Mouse (Mus musculus) embryonic facial prominence, embryonic 15.5 days (tissue): ENCODE results near the gene Ube2l6. TPM values are rescaled to one million over a fixed set of nuclear protein-coding genes. Genes with fewer than 3 reads are reported as not detected.
A peak's percentile ranks its signal among the peaks of the same experiment; 100 is the strongest.

Experiments used
- ATAC-seq: fragments of 200-750 bp; cut with Nextera tagmentation; 2 replicates; pipeline ENCODE4 v1.8.0; 2017; ENCODE audit warnings: low read depth, moderate TSS enrichment; ENCODE audit not compliant: insufficient number of reproducible peaks, low FRiP score, low TSS enrichment
- H3K27ac ChIP-seq: fragments of 300-500 bp; sonication (generic); replicated peaks from 2 replicates; pipeline ENCODE4 v1.5.1; 2015; ENCODE audit warnings: mild to moderate bottlenecking, inconsistent platforms
- H3K27me3 ChIP-seq: fragments of 300-500 bp; sonication (generic); 2 replicates; pipeline ENCODE4 v1.6.1; 2015; ENCODE audit warnings: inconsistent platforms
- H3K36me3 ChIP-seq: fragments of 300-500 bp; sonication (generic); 2 replicates; pipeline ENCODE4 v1.6.1; 2015; ENCODE audit warnings: mild to moderate bottlenecking, inconsistent platforms
- H3K4me1 ChIP-seq: fragments of 300-500 bp; sonication (generic); 2 replicates; pipeline ENCODE4 v1.6.1; 2015; ENCODE audit warnings: inconsistent platforms
- H3K4me2 ChIP-seq: fragments of 300-500 bp; sonication (generic); replicated peaks from 2 replicates; pipeline ENCODE4 v1.6.1; 2015; ENCODE audit warnings: mild to moderate bottlenecking, inconsistent platforms
- H3K4me3 ChIP-seq: fragments of 300-500 bp; sonication (generic); replicated peaks from 2 replicates; pipeline ENCODE4 v1.5.1; 2015; ENCODE audit warnings: mild to moderate bottlenecking, inconsistent platforms
- H3K9ac ChIP-seq: fragments of 300-500 bp; sonication (generic); 2 replicates; pipeline ENCODE4 v1.6.1; 2015; ENCODE audit warnings: inconsistent platforms
- H3K9me3 ChIP-seq: fragments of 300-500 bp; sonication (generic); replicated peaks from 2 replicates; pipeline ENCODE4 v1.6.1; 2016; ENCODE audit warnings: inconsistent platforms
- WGBS: fragments of 180-500 bp; shearing (Covaris S2); methylation state at CpG from one replicate; pipeline ENCODE4 v1.1.7; 2015; 5-methylcytosine and 5-hydroxymethylcytosine counted together
- polyA plus RNA-seq: library from polyadenylated mRNA; unstranded; fragments of >200 nt; fragmentation: Nextera tagmentation; extraction: Ambion mirVana; gene quantifications from 2 replicates; pipeline ENCODE4 v1.2.1, GENCODE M21; 2015

Gene Ube2l6
- polyA plus RNA-seq, 1 experiment from 2014 or later: 35.3 TPM

GRCm38 (mm10) chr2:84773195-84773594 lies 25.4 kb upstream of the Ube2l6 start:
- Histone ChIP-seq H3K27me3 (no peaks in the 10 kb centered on the region), H3K4me2 (no peak overlapping the region), H3K27ac (no peak overlapping the region), H3K9ac (no peak overlapping the region), H3K4me1 (peaks cover 10% of the 10 kb centered on the region), H3K36me3 (0 out of 2 replicates have a peak, but pooled peaks cover 3% of the 10 kb centered on the region), H3K9me3 (no peaks in the 10 kb centered on the region), H3K4me3 (no peak overlapping the region)
- WGBS: 80% methylated on average over 5 of the region's 5 CpGs
- no peak for ATAC-seq

- 2% methylated on average over 14 of the region's 15 CpGs for WGBS
- H3K4me1 ChIP-seq: peaks cover 10% of the 10 kb centered on the region
Measured at GRCm38 (mm10) chr2:84774751-84775150, 23.9 kb upstream of the Ube2l6 start.

GRCm38 (mm10) chr2:84775241-84775640 lies 23.4 kb upstream of the Ube2l6 start, which contains the start of gene Serping1:
Serping1 (minus strand) TSS chr2:84775444.
- Histone ChIP-seq H3K4me2 (peak within 1 kb of the TSS; percentile 50), H3K27me3 (no peaks in the 10 kb centered on the region), H3K27ac (peak within 1 kb of the TSS; percentile 34; the same call in 1 of the 2 replicates), H3K36me3 (no peaks in the 10 kb centered on the region), H3K4me1 (peaks cover 10% of the 10 kb centered on the region), H3K9me3 (no peaks in the 10 kb centered on the region), H3K9ac (peak within 1 kb of the TSS; percentile 10; the same call in 1 of the 2 replicates), H3K4me3 (peak within 1 kb of the TSS; percentile 37)
- 64% methylated on average over 9 of the region's 9 CpGs for WGBS
- ATAC-seq: no peak

More at GRCm38 (mm10) chr2:84774751-84775150, 23.9 kb upstream of the Ube2l6 start:
- peak overlapping the region; percentile 37 for H3K4me3 ChIP-seq
- no peaks in the 10 kb centered on the region for H3K36me3 ChIP-seq
- no peaks in the 10 kb centered on the region for H3K9me3 ChIP-seq
- peak overlapping the region; percentile 10; the same call in 1 of the 2 replicates for H3K9ac ChIP-seq
- H3K27me3 ChIP-seq: no peaks in the 10 kb centered on the region
- ATAC-seq: peak; percentile 82
- 0 out of 2 replicates have a peak overlapping the region, but pooled peaks have one; percentile 34 for H3K27ac ChIP-seq
- peak overlapping the region; percentile 50 for H3K4me2 ChIP-seq

- ATAC-seq: no peak
- Histone ChIP-seq H3K4me3 (no peak overlapping the region), H3K36me3 (no peaks in the 10 kb centered on the region), H3K4me1 (peaks cover 10% of the 10 kb centered on the region), H3K4me2 (no peak overlapping the region), H3K27ac (0 out of 2 replicates have a peak overlapping the region, but pooled peaks have one; percentile 3), H3K9ac (no peak overlapping the region), H3K27me3 (no peaks in the 10 kb centered on the region), H3K9me3 (no peaks in the 10 kb centered on the region)
- 70% methylated on average over 6 of the region's 6 CpGs for whole genome bisulfite sequencing
Measured at GRCm38 (mm10) chr2:84775665-84776064, 23.0 kb upstream of the Ube2l6 start.

- no peak for ATAC-seq
- 46% methylated on average over 3 of the region's 3 CpGs for WGBS
Measured at GRCm38 (mm10) chr2:84777706-84778105, 20.9 kb upstream of the Ube2l6 start.

GRCm38 (mm10) chr2:84779210-84779609 lies 19.4 kb upstream of the Ube2l6 start:
- Histone ChIP-seq H3K27ac (no peak overlapping the region), H3K4me3 (no peak overlapping the region), H3K9me3 (no peaks in the 10 kb centered on the region), H3K9ac (no peak overlapping the region), H3K36me3 (no peaks in the 10 kb centered on the region), H3K27me3 (no peaks in the 10 kb centered on the region), H3K4me1 (peaks cover 7% of the 10 kb centered on the region), H3K4me2 (no peak overlapping the region)
- WGBS: 61% methylated on average over 6 of the region's 6 CpGs
- ATAC-seq: no peak

More at GRCm38 (mm10) chr2:84777706-84778105, 20.9 kb upstream of the Ube2l6 start:
- H3K4me1 ChIP-seq: peaks cover 10% of the 10 kb centered on the region
- H3K27ac ChIP-seq: no peak overlapping the region
- no peaks in the 10 kb centered on the region for H3K9me3 ChIP-seq
- H3K4me3 ChIP-seq: no peak overlapping the region
- H3K36me3 ChIP-seq: no peaks in the 10 kb centered on the region
- H3K27me3 ChIP-seq: no peaks in the 10 kb centered on the region
- H3K4me2 ChIP-seq: no peak overlapping the region
- H3K9ac ChIP-seq: no peak overlapping the region

- WGBS: 87% methylated on average over 1 of the region's 1 CpGs
- no peak overlapping the region for H3K27ac ChIP-seq
- no peaks in the 10 kb centered on the region for H3K36me3 ChIP-seq
- H3K4me2 ChIP-seq: no peak overlapping the region
- no peaks in the 10 kb centered on the region for H3K4me1 ChIP-seq
- H3K27me3 ChIP-seq: no peaks in the 10 kb centered on the region
- H3K9ac ChIP-seq: no peak overlapping the region
- no peaks in the 10 kb centered on the region for H3K9me3 ChIP-seq
- no peak overlapping the region for H3K4me3 ChIP-seq
- ATAC-seq: no peak
Measured at GRCm38 (mm10) chr2:84783315-84783714, 15.3 kb upstream of the Ube2l6 start.

- H3K9ac ChIP-seq: no peak overlapping the region
- 74% methylated on average over 3 of the region's 3 CpGs for WGBS
- no peak overlapping the region for H3K4me2 ChIP-seq
- H3K27me3 ChIP-seq: no peaks in the 10 kb centered on the region
- H3K4me1 ChIP-seq: no peaks in the 10 kb centered on the region
- no peaks in the 10 kb centered on the region for H3K9me3 ChIP-seq
- H3K36me3 ChIP-seq: no peaks in the 10 kb centered on the region
- H3K4me3 ChIP-seq: no peak overlapping the region
- H3K27ac ChIP-seq: no peak overlapping the region
- no peak for ATAC-seq
Measured at GRCm38 (mm10) chr2:84783840-84784566, 14.6 kb upstream of the Ube2l6 start.

GRCm38 (mm10) chr2:84788316-84788715 lies 10.3 kb upstream of the Ube2l6 start:
- ATAC-seq: no peak

GRCm38 (mm10) chr2:84790418-84790817 lies 8.2 kb upstream of the Ube2l6 start:
- Histone ChIP-seq H3K4me2 (no peak overlapping the region), H3K27ac (no peak overlapping the region), H3K4me3 (no peak overlapping the region), H3K4me1 (no peaks in the 10 kb centered on the region), H3K36me3 (no peaks in the 10 kb centered on the region), H3K9ac (no peak overlapping the region), H3K27me3 (no peaks in the 10 kb centered on the region), H3K9me3 (no peaks in the 10 kb centered on the region)
- WGBS: 49% methylated on average over 9 of the region's 9 CpGs
- ATAC-seq: no peak

More at GRCm38 (mm10) chr2:84788316-84788715, 10.3 kb upstream of the Ube2l6 start:
- Histone ChIP-seq H3K27ac (no peak overlapping the region), H3K4me2 (no peak overlapping the region), H3K4me3 (no peak overlapping the region), H3K36me3 (no peaks in the 10 kb centered on the region), H3K27me3 (no peaks in the 10 kb centered on the region), H3K4me1 (no peaks in the 10 kb centered on the region), H3K9me3 (no peaks in the 10 kb centered on the region), H3K9ac (no peak overlapping the region)
- WGBS: 75% methylated on average over 3 of the region's 3 CpGs

GRCm38 (mm10) chr2:84792516-84792915 lies 6.1 kb upstream of the Ube2l6 start:
- WGBS: 83% methylated on average over 3 of the region's 3 CpGs
- ATAC-seq: no peak

More at GRCm38 (mm10) chr2:84792516-84792915, 6.1 kb upstream of the Ube2l6 start:
- H3K4me1 ChIP-seq: no peaks in the 10 kb centered on the region
- no peaks in the 10 kb centered on the region for H3K27me3 ChIP-seq
- H3K9ac ChIP-seq: no peak overlapping the region
- H3K27ac ChIP-seq: no peak overlapping the region
- no peaks in the 10 kb centered on the region for H3K36me3 ChIP-seq
- no peak overlapping the region for H3K4me3 ChIP-seq
- H3K9me3 ChIP-seq: no peaks in the 10 kb centered on the region
- no peak overlapping the region for H3K4me2 ChIP-seq
